Mouse (Mus musculus) ovary, postnatal 14 days (tissue): ENCODE results near the gene Ncor1.
A peak's percentile ranks its signal among the peaks of the same experiment; 100 is the strongest.
"Not testable (repeated sequence)": the region's sequence is repeated elsewhere in the genome, so short reads cannot be mapped to it uniquely, and the experiment has no call there.

Source experiments
- DNase-seq: peaks from one replicate; pipeline ENCODE4 v3.0.0; 2022; ENCODE audit warnings: low spot score

The Ncor1 gene

DNA sequence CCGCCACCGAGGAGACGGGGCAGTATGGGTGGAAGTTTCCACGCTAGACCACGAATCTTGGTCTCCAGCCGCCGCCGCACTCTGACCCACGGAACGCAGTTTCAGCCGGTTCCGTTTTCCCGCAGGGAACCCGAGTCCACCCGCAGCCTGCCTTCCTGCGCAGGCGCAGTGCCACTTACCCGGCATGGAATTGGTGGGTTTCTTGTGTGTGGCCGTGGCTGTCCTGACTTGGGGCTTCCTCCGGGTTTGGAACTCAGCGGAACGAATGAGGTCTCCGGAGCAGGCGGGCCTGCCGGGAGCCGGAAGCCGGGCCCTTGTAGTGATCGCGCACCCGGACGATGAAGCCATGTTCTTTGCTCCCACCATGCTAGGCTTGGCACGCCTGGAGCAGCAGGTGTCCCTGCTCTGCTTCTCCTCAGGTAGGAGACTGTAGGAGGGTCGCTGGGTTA, at the start of gene Ncor1, which contains the start of gene Pigl:
Gene Ncor1 (minus strand): TSS at position 266 of the 449 bp plus-strand sequence.
Gene Pigl (plus strand): TSS at position 185 of the 449 bp plus-strand sequence.
- peak; percentile 70 for DNase-seq

DNA sequence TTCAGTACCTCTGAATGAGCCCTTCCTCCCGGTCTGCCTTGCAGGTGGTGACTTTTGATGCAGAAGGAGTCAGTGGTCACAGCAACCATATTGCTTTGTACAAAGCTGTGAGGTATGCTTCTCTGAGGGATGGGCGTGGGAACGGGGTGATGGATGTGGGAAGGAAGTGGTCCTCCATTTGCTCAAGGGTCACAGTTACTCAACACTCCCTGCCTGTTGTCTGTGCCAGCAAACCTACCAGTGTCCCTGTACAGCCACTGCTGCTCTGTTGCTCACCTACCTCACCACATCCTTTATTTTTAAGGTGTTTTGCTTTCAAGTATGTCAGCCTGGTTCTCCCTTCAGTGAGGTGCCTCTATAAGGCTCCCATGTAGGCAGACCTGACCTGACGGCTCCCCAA, 49.3 kb upstream of the Ncor1 start:
- no peak for DNase-seq

DNA sequence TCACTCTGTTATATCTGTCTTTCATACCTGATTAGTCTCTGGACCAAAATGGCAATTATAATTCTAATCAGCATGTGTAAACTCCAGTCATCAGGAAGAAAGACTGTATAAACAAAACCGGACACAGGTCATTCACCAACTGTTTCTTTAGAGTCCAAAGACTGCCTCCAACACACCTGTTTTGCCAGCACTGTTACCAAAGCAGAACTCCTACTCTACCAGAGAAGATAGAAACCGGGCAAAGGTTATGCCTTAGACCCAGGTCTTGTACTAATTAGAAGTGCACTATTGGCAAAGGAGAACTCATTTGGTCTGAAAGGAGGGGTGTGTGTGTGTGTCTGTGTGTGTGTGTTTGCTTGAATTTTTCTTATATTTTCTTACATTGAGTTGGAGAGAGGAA, 42.2 kb upstream of the Ncor1 start:
- no peak for DNase-seq

- no peak for DNase-seq
Observed at GRCm38 (mm10) chr11:62498802-62499201, 40.5 kb upstream of the Ncor1 start.

DNA sequence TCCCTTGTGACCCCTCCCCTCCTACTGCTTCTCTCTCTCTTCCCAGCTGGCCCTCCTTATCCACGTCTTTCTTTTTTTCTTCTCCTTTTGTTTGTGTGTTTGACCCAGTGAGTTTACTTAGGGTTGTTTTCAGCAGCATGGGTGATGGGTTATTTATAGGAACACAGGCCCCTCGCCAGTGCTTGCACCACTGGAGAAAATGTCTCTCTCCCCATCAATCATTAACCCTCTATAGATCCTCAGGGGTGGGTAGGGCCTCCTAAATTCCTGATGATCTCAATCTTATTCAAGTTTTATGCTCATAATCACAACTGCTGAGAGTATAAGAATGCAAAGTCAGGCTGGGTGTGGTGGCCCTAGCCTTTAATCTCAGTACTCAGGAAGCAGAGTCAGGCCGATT, 38.8 kb upstream of the Ncor1 start:
- no peak for DNase-seq

GRCm38 (mm10) chr11:62496151-62496715, 37.9 kb upstream of the Ncor1 start:
- no peak for DNase-seq

- DNase-seq = peak; percentile 31
Observed at GRCm38 (mm10) chr11:62495276-62495801, 37.0 kb upstream of the Ncor1 start.

GRCm38 (mm10) chr11:62494754-62495275, 36.5 kb upstream of the Ncor1 start:
- peak; percentile 43 for DNase-seq

GRCm38 (mm10) chr11:62493701-62494100, 35.4 kb upstream of the Ncor1 start:
- DNase-seq = no peak

DNA sequence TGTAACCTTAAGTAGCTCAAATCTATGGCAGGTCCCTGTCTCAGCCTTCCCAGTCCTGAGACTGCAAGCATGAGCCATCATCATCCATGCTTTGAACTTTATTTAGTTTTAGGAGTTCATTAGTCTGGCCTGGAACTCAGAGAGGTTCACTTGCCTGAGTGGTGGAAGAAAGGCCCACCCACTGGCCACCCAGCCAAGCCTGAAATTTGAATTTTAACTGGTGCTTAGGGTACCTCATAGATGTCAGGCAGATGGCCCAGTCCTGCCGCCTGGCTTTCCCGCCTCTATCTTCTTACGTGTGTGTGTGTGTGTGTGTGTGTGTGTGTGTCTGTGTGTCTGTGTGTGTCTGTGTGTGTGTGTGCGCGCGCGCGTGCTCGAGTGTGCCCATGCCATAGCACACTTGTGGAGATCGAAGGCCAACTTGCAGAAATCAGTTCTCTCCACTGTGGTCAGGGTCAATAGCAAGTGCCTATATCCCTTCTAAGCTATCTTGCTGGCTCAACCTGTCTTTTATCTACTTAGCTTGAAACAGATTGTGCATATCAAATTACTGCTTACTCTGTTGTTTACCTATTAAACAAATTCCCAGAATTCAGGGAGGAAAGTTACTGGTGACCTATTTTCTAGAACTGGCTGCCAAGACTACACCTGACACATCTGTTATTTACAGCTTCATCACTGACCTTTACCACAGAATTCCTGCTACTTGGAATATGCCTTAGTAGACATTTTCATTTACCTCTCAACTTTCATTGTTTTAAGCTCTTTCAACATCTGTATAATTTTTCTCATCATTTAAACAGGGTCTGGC, 29.4 kb upstream of the Ncor1 start:
- no peak for DNase-seq

GRCm38 (mm10) chr11:62486949-62487348, 28.6 kb upstream of the Ncor1 start:
- no peak for DNase-seq

- DNase-seq = no peak
Observed at GRCm38 (mm10) chr11:62479581-62479980, 21.2 kb upstream of the Ncor1 start.

GRCm38 (mm10) chr11:62478931-62479330, 20.6 kb upstream of the Ncor1 start:
- no peak for DNase-seq

GRCm38 (mm10) chr11:62476156-62476555, 17.8 kb upstream of the Ncor1 start:
- DNase-seq = no peak

DNA sequence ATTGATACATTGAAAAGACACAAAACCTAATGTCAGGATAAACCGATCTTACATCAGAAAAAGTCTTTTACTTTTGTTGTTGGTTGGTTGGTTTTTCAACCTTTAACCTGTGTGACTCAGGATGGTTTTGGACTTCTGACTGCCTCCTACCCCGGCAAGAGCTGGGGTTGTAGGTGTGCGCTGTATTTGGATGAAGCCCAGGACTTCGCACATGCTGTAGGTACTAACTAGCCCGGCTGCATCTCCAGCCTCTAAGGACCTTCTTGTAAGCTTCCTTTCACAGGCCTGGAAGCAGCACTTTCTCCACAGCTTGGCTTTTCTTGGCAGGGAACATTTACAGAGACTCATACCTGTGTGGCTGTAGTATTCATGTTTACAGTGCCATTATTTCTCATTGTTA, 15.2 kb upstream of the Ncor1 start:
- DNase-seq = no peak

GRCm38 (mm10) chr11:62470451-62470850, 12.1 kb upstream of the Ncor1 start:
- DNase-seq = no peak

- not testable (repeated sequence) for DNase-seq
Observed at GRCm38 (mm10) chr11:62467289-62467688, 8.9 kb upstream of the Ncor1 start.

DNA sequence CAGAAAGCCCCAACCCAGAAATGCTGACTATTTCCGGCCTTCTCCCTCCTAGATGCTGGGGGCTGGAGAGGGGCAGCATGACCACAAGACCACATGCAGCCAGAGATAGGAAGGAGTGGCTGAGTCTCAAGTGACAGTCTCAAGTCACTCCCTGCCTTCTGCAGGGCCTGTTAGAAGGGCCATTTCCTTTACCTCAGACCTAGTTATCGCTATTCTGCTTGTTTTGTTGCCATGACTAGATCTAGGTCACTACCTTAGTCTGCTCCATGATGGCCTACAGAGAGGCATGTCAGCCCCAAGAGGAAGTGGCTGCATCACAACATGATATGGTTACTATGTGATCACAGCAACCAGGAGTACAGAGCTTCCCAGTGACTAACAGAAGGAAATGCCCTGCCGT, 8.2 kb upstream of the Ncor1 start:
- DNase-seq = no peak

- no peak for DNase-seq
Observed at GRCm38 (mm10) chr11:62465849-62466248, 7.5 kb upstream of the Ncor1 start.

DNA sequence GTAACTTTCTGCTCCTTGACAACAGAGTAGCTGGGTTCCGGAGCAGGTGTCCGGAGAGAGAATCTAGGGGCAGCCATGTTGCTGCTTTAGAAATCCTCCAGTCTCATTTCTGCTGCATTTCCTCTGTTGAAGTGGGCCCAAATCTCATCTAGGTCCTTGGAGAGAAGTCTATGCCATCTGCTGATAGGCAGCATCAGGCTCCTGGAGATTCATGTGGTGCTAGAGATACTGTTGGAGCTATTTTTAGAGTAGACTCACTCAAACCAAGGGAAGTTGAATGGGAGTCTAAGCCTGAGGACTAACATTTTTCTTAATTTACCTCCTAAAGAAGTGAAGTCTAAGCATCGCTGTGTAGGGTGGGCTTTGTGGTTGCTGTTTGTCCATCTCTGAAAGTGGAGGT, 6.4 kb upstream of the Ncor1 start:
- DNase-seq = no peak

DNA sequence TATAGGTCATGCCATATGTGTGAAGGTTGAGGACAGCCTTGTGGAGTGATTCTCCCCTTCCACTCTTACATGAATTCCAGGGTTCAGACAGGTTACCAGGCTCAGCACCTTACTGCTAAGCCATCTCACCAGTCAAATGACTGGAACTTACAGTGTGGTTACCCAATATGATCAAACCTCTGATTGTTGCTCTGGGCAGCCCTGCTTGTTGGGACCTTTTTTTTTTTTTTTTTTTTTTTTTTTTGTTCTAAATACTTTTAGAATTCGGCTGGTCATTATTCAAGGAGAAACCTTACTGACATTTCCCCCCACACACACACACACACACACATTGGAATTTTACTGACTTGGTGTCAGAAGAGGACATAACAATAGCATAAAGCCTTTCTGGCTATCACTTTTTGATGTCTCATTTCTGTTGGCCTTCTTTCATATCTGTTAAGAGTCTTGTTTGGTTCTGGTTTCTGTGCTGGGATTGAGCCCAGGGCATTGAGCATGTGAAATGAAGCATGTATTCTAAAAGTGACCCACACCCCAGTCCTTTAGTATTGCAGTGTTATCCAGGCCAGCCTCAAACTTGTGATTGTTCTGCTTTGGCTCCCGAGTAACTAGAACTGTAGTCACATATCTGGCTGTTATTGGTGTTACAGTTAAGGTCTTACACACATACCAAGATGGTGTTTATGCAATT, 5.0 kb upstream of the Ncor1 start:
- no peak for DNase-seq

DNA sequence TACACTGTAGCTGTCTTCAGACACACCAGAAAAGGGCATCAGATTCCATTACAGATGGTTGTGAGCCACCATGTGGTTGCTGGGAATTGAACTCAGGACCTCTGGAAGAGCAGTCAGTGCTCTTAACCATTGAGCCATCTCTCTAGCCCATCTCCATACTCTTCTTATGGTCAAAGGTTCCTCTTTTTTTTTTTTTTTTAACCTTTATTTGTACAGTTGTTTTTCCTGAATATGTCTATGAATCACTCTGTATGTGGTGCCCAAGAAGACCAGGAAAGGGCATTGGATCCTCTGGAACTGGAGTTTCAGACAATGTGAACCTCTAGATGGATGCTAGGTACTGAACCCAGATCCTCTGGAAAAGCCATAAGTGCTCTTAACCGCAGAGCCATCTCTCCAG, 4.2 kb upstream of the Ncor1 start:
- DNase-seq = not testable (repeated sequence)
